Mouse (Mus musculus) left cerebral cortex, postnatal 10 days (tissue): ENCODE measurements around the gene Mpo. TPM values are rescaled to one million over a fixed set of nuclear protein-coding genes. Genes with fewer than 3 reads are reported as not detected.

Source experiments
- DNase-seq, 2 experiments: peaks; one replicate each; pipeline ENCODE4 v3.0.0; 2021 to 2022; ENCODE audit warnings: low spot score in 2 of 2, mixed read lengths in 1 of 2; ENCODE audit errors: extremely low spot score in 1 of 2
- intact Hi-C: fragments of 180-260 bp; cut with DNase I; formaldehyde crosslinking; loops from one replicate; pipeline ENCODE4 v1.15.1; 2025
- total RNA-seq, 2 experiments: library from RNA; stranded (reverse); gene quantifications; 2 replicates each; pipeline ENCODE4 v1.2.3; 2021

Gene Mpo
- not detected for total RNA-seq

GRCm38 (mm10) chr11:87793460-87793859 lies at the start of gene Mpo:
Gene Mpo (plus strand): TSS chr11:87793581.
- intact Hi-C loops = no loop called here
- no peak for DNase-seq

GRCm38 (mm10) chr11:87743691-87744090 lies 49.7 kb upstream of the Mpo start:
- intact Hi-C loops = no loop called here
- DNase-seq = no peak

GRCm38 (mm10) chr11:87744964-87745363 lies 48.4 kb upstream of the Mpo start:
- peak in 1 of 2 experiments; percentile 8 for DNase-seq
- intact Hi-C loops = no loop called here

- intact Hi-C loops = no loop called here
- peak in 1 of 2 experiments; percentile 7 for DNase-seq
Measured at GRCm38 (mm10) chr11:87745632-87746555, 47.5 kb upstream of the Mpo start.

GRCm38 (mm10) chr11:87747312-87747711 lies 46.1 kb upstream of the Mpo start:
- DNase-seq = no peak
- intact Hi-C loops = no loop called here

GRCm38 (mm10) chr11:87747716-87748115 lies 45.7 kb upstream of the Mpo start:
- DNase-seq = peak in 1 of 2 experiments; percentile 6
- intact Hi-C loops = no loop called here

- peak in 1 of 2 experiments; percentile 39 for DNase-seq
- intact Hi-C loops = no loop called here
Measured at GRCm38 (mm10) chr11:87748132-87749119, 45.0 kb upstream of the Mpo start.

GRCm38 (mm10) chr11:87749192-87750042 lies 44.0 kb upstream of the Mpo start:
- DNase-seq = peak; percentile 29 to 75
- intact Hi-C loops = no loop called here

- DNase-seq = peak in 1 of 2 experiments; percentile 17
- intact Hi-C loops = no loop called here
Measured at GRCm38 (mm10) chr11:87750043-87750421, 43.3 kb upstream of the Mpo start.

- DNase-seq = no peak
- intact Hi-C loops = no loop called here
Measured at GRCm38 (mm10) chr11:87750521-87750920, 42.9 kb upstream of the Mpo start.

GRCm38 (mm10) chr11:87751031-87751430 lies 42.4 kb upstream of the Mpo start:
- intact Hi-C loops = no loop called here
- peak in 1 of 2 experiments; percentile 12 for DNase-seq

GRCm38 (mm10) chr11:87751491-87751966 lies 41.9 kb upstream of the Mpo start:
- peak in 1 of 2 experiments; percentile 11 for DNase-seq
- intact Hi-C loops = no loop called here

GRCm38 (mm10) chr11:87752307-87752706 lies 41.1 kb upstream of the Mpo start:
- intact Hi-C loops = no loop called here
- no peak for DNase-seq

- DNase-seq = peak in 1 of 2 experiments; percentile 9
- intact Hi-C loops = no loop called here
Measured at GRCm38 (mm10) chr11:87753255-87753654, 40.1 kb upstream of the Mpo start.

- intact Hi-C loops = no loop called here
- DNase-seq = no peak
Measured at GRCm38 (mm10) chr11:87753891-87754501, 39.4 kb upstream of the Mpo start.

- DNase-seq = peak in 1 of 2 experiments; percentile 32
- intact Hi-C loops = no loop called here
Measured at GRCm38 (mm10) chr11:87754603-87755002, 38.8 kb upstream of the Mpo start.

- peak; percentile 43 to 72 for DNase-seq
- intact Hi-C loops = no loop called here
Measured at GRCm38 (mm10) chr11:87755360-87756017, 37.9 kb upstream of the Mpo start.
